Mouse (Mus musculus): Measurements from ENCODE around the gene Rnf208. TPM values are rescaled to one million over a fixed set of nuclear protein-coding genes. Genes with fewer than 3 reads are reported as not detected.

Rnf208 gene
- polyA plus RNA-seq, 1 experiment from 2014 or later: 176 TPM

DNA sequence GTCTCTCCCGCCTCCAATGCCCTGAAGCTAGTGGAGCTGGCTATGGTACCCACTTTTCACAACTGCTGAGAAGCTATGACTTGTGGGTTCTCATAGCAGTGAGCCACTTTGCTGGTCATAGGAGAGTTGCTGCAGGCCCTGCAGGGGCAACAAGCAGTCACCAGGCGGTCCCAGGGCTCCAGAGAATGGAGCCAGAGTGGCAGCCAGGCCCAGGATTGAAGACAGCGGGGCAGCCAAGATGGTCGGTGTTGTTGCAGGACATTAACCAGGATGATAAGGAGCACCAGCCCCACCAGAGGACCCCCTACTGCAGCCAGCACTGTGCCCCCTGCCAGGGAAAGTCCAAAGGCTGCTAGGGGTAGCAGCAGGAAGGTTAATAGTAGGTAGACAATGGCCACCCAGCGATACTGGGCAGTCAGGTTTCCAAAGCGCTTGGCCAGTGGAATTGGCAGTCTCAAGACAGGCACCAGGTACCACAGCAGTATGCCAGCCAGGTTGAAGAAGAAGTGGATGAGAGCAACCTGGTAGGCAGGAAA, 13.0 kb upstream of the Rnf208 start:
- Histone ChIP-seq H3K9me3 (replicated peaks; ENCODE audit: control insufficient read depth, low read length, poor library complexity, severe bottlenecking) (no peaks in the 10 kb centered on the region), H3K4me2 (ENCODE audit: low read length) (no peak overlapping the region), H3K27ac (ENCODE audit: low read length) (no peak overlapping the region), H3K27me3 (ENCODE audit: control insufficient read depth, insufficient read depth, low read depth, low read length) (no peaks in the 10 kb centered on the region; the same call in 1 of the 2 replicates), H3K36me3 (ENCODE audit: control insufficient read depth, insufficient read depth, low read length) (no peaks in the 10 kb centered on the region), H3K4me3 (ENCODE audit: low read depth, low read length) (no peak overlapping the region), H3K4me1 (ENCODE audit: control insufficient read depth, insufficient read depth, low read length) (peaks cover 9% of the 10 kb centered on the region), H3K9ac (ENCODE audit: low read depth, low read length) (no peak overlapping the region)
- WGBS: 72% methylated on average over 6 of the region's 6 CpGs
- no peak for ATAC-seq

- Histone ChIP-seq H3K4me3 (ENCODE audit: low read depth, low read length) (no peak overlapping the region), H3K9me3 (replicated peaks; ENCODE audit: control insufficient read depth, low read length, poor library complexity, severe bottlenecking) (no peaks in the 10 kb centered on the region), H3K27me3 (ENCODE audit: control insufficient read depth, insufficient read depth, low read depth, low read length) (peaks cover under 1% of the 10 kb centered on the region; the same call in 1 of the 2 replicates), H3K36me3 (ENCODE audit: control insufficient read depth, insufficient read depth, low read length) (no peaks in the 10 kb centered on the region), H3K9ac (ENCODE audit: low read depth, low read length) (no peak overlapping the region), H3K4me1 (ENCODE audit: control insufficient read depth, insufficient read depth, low read length) (peaks cover 9% of the 10 kb centered on the region), H3K27ac (ENCODE audit: low read length) (no peak overlapping the region), H3K4me2 (ENCODE audit: low read length) (no peak overlapping the region)
- WGBS: 83% methylated on average over 5 of the region's 5 CpGs
- ATAC-seq: no peak
Measured at GRCm38 (mm10) chr2:25229582-25229981, 12.5 kb upstream of the Rnf208 start.

DNA sequence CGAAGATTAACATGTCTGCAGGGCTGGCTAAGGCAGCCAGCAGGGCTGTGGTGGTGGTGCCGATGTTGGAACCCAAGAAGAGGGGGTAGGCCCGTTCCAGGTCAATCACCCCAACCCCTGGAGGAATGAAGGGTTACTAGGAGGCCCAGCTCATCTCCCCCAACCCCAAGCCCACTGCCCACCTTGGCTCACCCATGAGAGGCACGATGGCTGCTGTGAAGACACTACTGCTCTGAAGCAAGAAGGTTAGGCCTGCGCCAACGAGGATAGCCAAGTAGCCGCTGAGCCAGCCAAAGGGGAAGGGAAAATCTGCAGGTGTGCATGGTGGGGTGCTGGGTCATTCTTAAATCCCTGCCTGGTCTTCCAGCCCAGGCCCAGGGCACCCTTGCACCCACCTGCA, 11.5 kb upstream of the Rnf208 start:
- Histone ChIP-seq H3K9ac (ENCODE audit: low read depth, low read length) (no peak overlapping the region), H3K4me3 (ENCODE audit: low read depth, low read length) (no peak overlapping the region), H3K9me3 (replicated peaks; ENCODE audit: control insufficient read depth, low read length, poor library complexity, severe bottlenecking) (no peaks in the 10 kb centered on the region), H3K36me3 (ENCODE audit: control insufficient read depth, insufficient read depth, low read length) (no peaks in the 10 kb centered on the region), H3K27me3 (ENCODE audit: control insufficient read depth, insufficient read depth, low read depth, low read length) (peaks cover 7% of the 10 kb centered on the region; the same call in 1 of the 2 replicates), H3K4me1 (ENCODE audit: control insufficient read depth, insufficient read depth, low read length) (peaks cover 6% of the 10 kb centered on the region), H3K27ac (ENCODE audit: low read length) (no peak overlapping the region), H3K4me2 (ENCODE audit: low read length) (no peak overlapping the region)
- 88% methylated on average over 7 of the region's 7 CpGs for WGBS
- no peak for ATAC-seq

GRCm38 (mm10) chr2:25231038-25231437, 11.0 kb upstream of the Rnf208 start:
- Histone ChIP-seq H3K27ac (ENCODE audit: low read length) (no peak overlapping the region), H3K4me3 (ENCODE audit: low read depth, low read length) (no peak overlapping the region), H3K9ac (ENCODE audit: low read depth, low read length) (no peak overlapping the region), H3K4me2 (ENCODE audit: low read length) (no peak overlapping the region), H3K9me3 (replicated peaks; ENCODE audit: control insufficient read depth, low read length, poor library complexity, severe bottlenecking) (no peaks in the 10 kb centered on the region), H3K27me3 (ENCODE audit: control insufficient read depth, insufficient read depth, low read depth, low read length) (peaks cover 7% of the 10 kb centered on the region; the same call in 1 of the 2 replicates), H3K4me1 (ENCODE audit: control insufficient read depth, insufficient read depth, low read length) (peaks cover 4% of the 10 kb centered on the region; the same call in 1 of the 2 replicates), H3K36me3 (ENCODE audit: control insufficient read depth, insufficient read depth, low read length) (no peaks in the 10 kb centered on the region)
- no peak for ATAC-seq
- WGBS: 57% methylated on average over 12 of the region's 12 CpGs

- Histone ChIP-seq H3K27ac (ENCODE audit: low read length) (no peak overlapping the region), H3K9ac (ENCODE audit: low read depth, low read length) (no peak overlapping the region), H3K27me3 (ENCODE audit: control insufficient read depth, insufficient read depth, low read depth, low read length) (peaks cover 7% of the 10 kb centered on the region; the same call in 1 of the 2 replicates), H3K4me1 (ENCODE audit: control insufficient read depth, insufficient read depth, low read length) (peaks cover 4% of the 10 kb centered on the region; the same call in 1 of the 2 replicates), H3K36me3 (ENCODE audit: control insufficient read depth, insufficient read depth, low read length) (no peaks in the 10 kb centered on the region), H3K9me3 (replicated peaks; ENCODE audit: control insufficient read depth, low read length, poor library complexity, severe bottlenecking) (no peaks in the 10 kb centered on the region), H3K4me3 (ENCODE audit: low read depth, low read length) (no peak overlapping the region), H3K4me2 (ENCODE audit: low read length) (no peak overlapping the region)
- ATAC-seq: no peak
- WGBS: 76% methylated on average over 4 of the region's 4 CpGs
Measured at GRCm38 (mm10) chr2:25233421-25233820, 8.6 kb upstream of the Rnf208 start.

GRCm38 (mm10) chr2:25234050-25234449, 8.0 kb upstream of the Rnf208 start, which contains the start of gene Slc34a3:
Slc34a3 (minus strand) TSS chr2:25234364.
- Histone ChIP-seq H3K9ac (ENCODE audit: low read depth, low read length) (no peak within 1 kb of the TSS), H3K27me3 (ENCODE audit: control insufficient read depth, insufficient read depth, low read depth, low read length) (peaks cover 7% of the 10 kb centered on the region; the same call in 1 of the 2 replicates), H3K27ac (ENCODE audit: low read length) (no peak within 1 kb of the TSS), H3K4me3 (ENCODE audit: low read depth, low read length) (no peak within 1 kb of the TSS), H3K36me3 (ENCODE audit: control insufficient read depth, insufficient read depth, low read length) (no peaks in the 10 kb centered on the region), H3K4me1 (ENCODE audit: control insufficient read depth, insufficient read depth, low read length) (no peaks in the 10 kb centered on the region; the same call in 1 of the 2 replicates), H3K9me3 (replicated peaks; ENCODE audit: control insufficient read depth, low read length, poor library complexity, severe bottlenecking) (no peaks in the 10 kb centered on the region), H3K4me2 (ENCODE audit: low read length) (no peak within 1 kb of the TSS)
- 90% methylated on average over 3 of the region's 3 CpGs for WGBS
- no peak for ATAC-seq

DNA sequence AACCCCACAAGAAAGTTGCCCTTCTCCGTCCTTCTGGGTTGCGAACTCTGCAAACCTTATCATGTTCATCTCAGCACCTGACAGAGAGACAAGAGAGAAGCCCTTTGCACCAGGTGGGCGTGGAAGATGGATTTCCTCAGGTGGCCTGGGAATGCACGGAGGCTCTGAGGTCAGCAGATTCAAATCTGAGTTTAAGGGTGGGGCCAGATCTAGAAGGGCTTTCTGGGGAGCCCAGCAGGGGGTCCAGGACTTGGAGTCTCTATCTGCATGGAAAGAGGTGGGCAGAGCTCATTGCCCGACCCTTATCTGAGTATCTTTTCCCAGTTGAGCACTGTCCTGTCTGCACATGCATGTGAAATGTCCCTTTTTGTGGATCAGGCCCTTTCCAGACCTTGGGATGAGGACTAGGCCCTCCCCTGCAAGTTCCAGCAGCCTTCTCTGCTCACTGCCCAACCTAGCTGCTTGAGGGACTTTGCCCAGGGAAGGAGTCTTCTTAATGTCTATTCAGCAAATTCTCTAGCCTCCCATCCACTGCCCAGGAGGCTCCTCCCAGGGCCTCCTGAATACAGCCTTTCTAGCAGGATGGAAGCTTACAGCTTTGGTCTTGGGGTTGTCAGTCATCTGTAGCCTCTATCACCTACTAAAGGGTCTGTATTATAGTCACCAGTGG, 7.4 kb upstream of the Rnf208 start:
- peaks cover 7% of the 10 kb centered on the region; the same call in 1 of the 2 replicates for H3K27me3 ChIP-seq (ENCODE audit: control insufficient read depth, insufficient read depth, low read depth, low read length)
- H3K9ac ChIP-seq (ENCODE audit: low read depth, low read length): no peak overlapping the region
- H3K4me2 ChIP-seq (ENCODE audit: low read length): no peak overlapping the region
- no peak for ATAC-seq
- H3K27ac ChIP-seq (ENCODE audit: low read length): no peak overlapping the region
- H3K36me3 ChIP-seq (ENCODE audit: control insufficient read depth, insufficient read depth, low read length): no peaks in the 10 kb centered on the region
- H3K9me3 ChIP-seq (replicated peaks; ENCODE audit: control insufficient read depth, low read length, poor library complexity, severe bottlenecking): no peaks in the 10 kb centered on the region
- H3K4me1 ChIP-seq (ENCODE audit: control insufficient read depth, insufficient read depth, low read length): no peaks in the 10 kb centered on the region
- 77% methylated on average over 5 of the region's 5 CpGs for WGBS
- no peak overlapping the region for H3K4me3 ChIP-seq (ENCODE audit: low read depth, low read length)

- H3K9me3 ChIP-seq (replicated peaks; ENCODE audit: control insufficient read depth, low read length, poor library complexity, severe bottlenecking): no peaks in the 10 kb centered on the region
- no peak within 1 kb of the TSS for H3K27ac ChIP-seq (ENCODE audit: low read length)
- H3K9ac ChIP-seq (ENCODE audit: low read depth, low read length): no peak within 1 kb of the TSS
- H3K36me3 ChIP-seq (ENCODE audit: control insufficient read depth, insufficient read depth, low read length): no peaks in the 10 kb centered on the region
- H3K4me1 ChIP-seq (ENCODE audit: control insufficient read depth, insufficient read depth, low read length): peaks cover 9% of the 10 kb centered on the region; the same call in 1 of the 2 replicates
- H3K27me3 ChIP-seq (ENCODE audit: control insufficient read depth, insufficient read depth, low read depth, low read length): peaks cover 7% of the 10 kb centered on the region; the same call in 1 of the 2 replicates
- ATAC-seq: no peak
- no peak within 1 kb of the TSS for H3K4me2 ChIP-seq (ENCODE audit: low read length)
- WGBS: 46% methylated on average over 8 of the region's 8 CpGs
- H3K4me3 ChIP-seq (ENCODE audit: low read depth, low read length): no peak within 1 kb of the TSS
Measured at GRCm38 (mm10) chr2:25236614-25237013, 5.4 kb upstream of the Rnf208 start, which contains the start of gene Rnf224. Rnf224 (minus strand) TSS chr2:25236787.

GRCm38 (mm10) chr2:25237522-25237921, 4.5 kb upstream of the Rnf208 start:
- Histone ChIP-seq H3K4me2 (ENCODE audit: low read length) (no peak overlapping the region), H3K4me3 (ENCODE audit: low read depth, low read length) (no peak overlapping the region), H3K27me3 (ENCODE audit: control insufficient read depth, insufficient read depth, low read depth, low read length) (peaks cover 7% of the 10 kb centered on the region; the same call in 1 of the 2 replicates), H3K36me3 (ENCODE audit: control insufficient read depth, insufficient read depth, low read length) (no peaks in the 10 kb centered on the region), H3K9ac (ENCODE audit: low read depth, low read length) (no peak overlapping the region), H3K9me3 (replicated peaks; ENCODE audit: control insufficient read depth, low read length, poor library complexity, severe bottlenecking) (no peaks in the 10 kb centered on the region), H3K27ac (ENCODE audit: low read length) (no peak overlapping the region), H3K4me1 (ENCODE audit: control insufficient read depth, insufficient read depth, low read length) (peaks cover 11% of the 10 kb centered on the region; the same call in 1 of the 2 replicates)
- no peak for ATAC-seq
- 73% methylated on average over 4 of the region's 4 CpGs for WGBS

Data from midbrain, embryonic 16.5 days (tissue).